Mouse (Mus musculus) neural tube, embryonic 14.5 days (tissue): Measurements from ENCODE around the gene Gm20403. TPM values are rescaled to one million over a fixed set of nuclear protein-coding genes. Genes with fewer than 3 reads are reported as not detected.

Source experiments
- ATAC-seq: fragments of 200-750 bp; cut with Nextera tagmentation; 2 replicates; pipeline ENCODE4 v1.8.0; 2017; ENCODE audit warnings: low read depth, mild to moderate bottlenecking, moderate TSS enrichment, moderate library complexity
- H3K27ac ChIP-seq: fragments of 300-500 bp; sonication (generic); 2 replicates; pipeline ENCODE4 v1.5.1; 2014; ENCODE audit warnings: low read depth, mild to moderate bottlenecking, control low read depth, low read length, moderate library complexity, mixed read lengths
- H3K27me3 ChIP-seq: fragments of 300-500 bp; sonication (generic); 2 replicates; pipeline ENCODE4 v1.6.1; 2014; ENCODE audit warnings: low read length; ENCODE audit not compliant: control insufficient read depth, insufficient read depth
- H3K36me3 ChIP-seq: fragments of 300-500 bp; sonication (generic); 2 replicates; pipeline ENCODE4 v1.6.1; 2014; ENCODE audit warnings: low read length, mixed read lengths; ENCODE audit not compliant: control insufficient read depth, insufficient read depth
- H3K4me1 ChIP-seq: fragments of 300-500 bp; sonication (generic); 2 replicates; pipeline ENCODE4 v1.6.1; 2014; ENCODE audit warnings: low read length; ENCODE audit not compliant: control insufficient read depth, insufficient read depth
- H3K4me2 ChIP-seq: fragments of 300-500 bp; sonication (generic); 2 replicates; pipeline ENCODE4 v1.6.1; 2014; ENCODE audit warnings: mild to moderate bottlenecking, low read depth, low read length, control low read depth
- H3K4me3 ChIP-seq: fragments of 300-500 bp; sonication (generic); 2 replicates; pipeline ENCODE4 v1.5.1; 2014; ENCODE audit warnings: low read depth, low read length, control low read depth, mixed read lengths
- H3K9ac ChIP-seq: fragments of 300-500 bp; sonication (generic); replicated peaks from 2 replicates; pipeline ENCODE4 v1.6.1; 2014; ENCODE audit warnings: low read depth, mild to moderate bottlenecking, control low read depth, low read length, mixed read lengths
- H3K9me3 ChIP-seq: fragments of 300-500 bp; sonication (generic); 2 replicates; pipeline ENCODE4 v1.6.1; 2016; ENCODE audit warnings: low read length; ENCODE audit not compliant: control insufficient read depth
- WGBS: fragments of 180-500 bp; shearing (Covaris S2); extraction: QIAGEN DNeasy Blood & Tissue Kit; methylation state at CpG from one replicate; pipeline ENCODE4 v1.1.7; 2014; 5-methylcytosine and 5-hydroxymethylcytosine counted together
- polyA plus RNA-seq: library from polyadenylated mRNA; unstranded; fragments of >200 nt; fragmentation: Nextera tagmentation; extraction: Ambion mirVana; gene quantifications from 2 replicates; pipeline ENCODE4 v1.2.1, GENCODE M21; 2014

Gm20403 gene
- polyA plus RNA-seq, 1 experiment from 2014 or later, result not detected

GRCm38 (mm10) chr12:54995965-54996364, 9.6 kb upstream of the Gm20403 start:
- H3K4me1 ChIP-seq, result no peaks in the 10 kb centered on the region
- WGBS, result 75% methylated on average over 3 of the region's 3 CpGs
- no peak for ATAC-seq
- no peaks in the 10 kb centered on the region for H3K9me3 ChIP-seq
- H3K9ac ChIP-seq, result no peak overlapping the region
- no peak overlapping the region for H3K4me3 ChIP-seq
- H3K36me3 ChIP-seq, result no peaks in the 10 kb centered on the region
- no peaks in the 10 kb centered on the region for H3K27me3 ChIP-seq
- no peak overlapping the region for H3K4me2 ChIP-seq
- H3K27ac ChIP-seq, result no peak overlapping the region

GRCm38 (mm10) chr12:54994418-54994817, 8.1 kb upstream of the Gm20403 start:
- no peaks in the 10 kb centered on the region for H3K27me3 ChIP-seq
- no peaks in the 10 kb centered on the region for H3K36me3 ChIP-seq
- no peak overlapping the region for H3K4me2 ChIP-seq
- H3K9ac ChIP-seq, result no peak overlapping the region
- H3K9me3 ChIP-seq, result no peaks in the 10 kb centered on the region
- H3K4me1 ChIP-seq, result no peaks in the 10 kb centered on the region
- no peak for ATAC-seq
- H3K27ac ChIP-seq, result no peak overlapping the region
- WGBS, result 90% methylated on average over 4 of the region's 4 CpGs
- no peak overlapping the region for H3K4me3 ChIP-seq

GRCm38 (mm10) chr12:54994068-54994386, 7.7 kb upstream of the Gm20403 start:
- no peak for ATAC-seq
- no peak overlapping the region for H3K4me2 ChIP-seq
- H3K4me1 ChIP-seq, result no peaks in the 10 kb centered on the region
- no peak overlapping the region for H3K4me3 ChIP-seq
- H3K9ac ChIP-seq, result no peak overlapping the region
- H3K9me3 ChIP-seq, result no peaks in the 10 kb centered on the region
- no peaks in the 10 kb centered on the region for H3K36me3 ChIP-seq
- WGBS, result 80% methylated on average over 6 of the region's 6 CpGs
- no peaks in the 10 kb centered on the region for H3K27me3 ChIP-seq
- no peak overlapping the region for H3K27ac ChIP-seq

GRCm38 (mm10) chr12:54993246-54994067, 7.1 kb upstream of the Gm20403 start:
- Histone ChIP-seq H3K9ac (no peak overlapping the region), H3K27ac (no peak overlapping the region), H3K9me3 (no peaks in the 10 kb centered on the region), H3K4me3 (no peak overlapping the region), H3K36me3 (no peaks in the 10 kb centered on the region), H3K4me2 (no peak overlapping the region), H3K27me3 (no peaks in the 10 kb centered on the region), H3K4me1 (no peaks in the 10 kb centered on the region)
- no peak for ATAC-seq
- WGBS, result 66% methylated on average over 16 of the region's 16 CpGs

- no peak for ATAC-seq
- H3K9ac ChIP-seq, result no peak overlapping the region
- WGBS, result 64% methylated on average over 3 of the region's 3 CpGs
Measured at GRCm38 (mm10) chr12:54992814-54993213, 6.5 kb upstream of the Gm20403 start.

GRCm38 (mm10) chr12:54988323-54988850, 2.1 kb upstream of the Gm20403 start:
- Histone ChIP-seq H3K36me3 (no peaks in the 10 kb centered on the region), H3K27ac (no peak overlapping the region), H3K4me3 (no peak overlapping the region), H3K9me3 (no peaks in the 10 kb centered on the region), H3K4me1 (0 out of 2 replicates have a peak, but pooled peaks cover 3% of the 10 kb centered on the region), H3K4me2 (no peak overlapping the region), H3K27me3 (no peaks in the 10 kb centered on the region; the same call in 1 of the 2 replicates), H3K9ac (no peak overlapping the region)
- ATAC-seq, result no peak
- 85% methylated on average over 4 of the region's 4 CpGs for WGBS

More at GRCm38 (mm10) chr12:54992814-54993213, 6.5 kb upstream of the Gm20403 start:
- Histone ChIP-seq H3K4me3 (no peak overlapping the region), H3K36me3 (no peaks in the 10 kb centered on the region), H3K4me2 (no peak overlapping the region), H3K4me1 (no peaks in the 10 kb centered on the region), H3K27me3 (no peaks in the 10 kb centered on the region), H3K27ac (no peak overlapping the region), H3K9me3 (no peaks in the 10 kb centered on the region)

- Histone ChIP-seq H3K4me1 (0 out of 2 replicates have a peak, but pooled peaks cover 3% of the 10 kb centered on the region), H3K27me3 (no peaks in the 10 kb centered on the region; the same call in 1 of the 2 replicates), H3K4me3 (no peak overlapping the region), H3K4me2 (no peak overlapping the region), H3K9ac (no peak overlapping the region), H3K36me3 (no peaks in the 10 kb centered on the region), H3K9me3 (no peaks in the 10 kb centered on the region), H3K27ac (no peak overlapping the region)
- 86% methylated on average over 2 of the region's 2 CpGs for WGBS
- no peak for ATAC-seq
Measured at GRCm38 (mm10) chr12:54987156-54987555, 827 bp upstream of the Gm20403 start.

GRCm38 (mm10) chr12:54985257-54986051, 875 bp downstream of the Gm20403 start:
- Histone ChIP-seq H3K27ac (peak overlapping the region; percentile 69), H3K4me3 (peak overlapping the region; percentile 87), H3K4me1 (0 out of 2 replicates have a peak, but pooled peaks cover 3% of the 10 kb centered on the region), H3K27me3 (no peaks in the 10 kb centered on the region; the same call in 1 of the 2 replicates), H3K9me3 (no peaks in the 10 kb centered on the region), H3K36me3 (no peaks in the 10 kb centered on the region), H3K4me2 (peak overlapping the region; percentile 83), H3K9ac (peak overlapping the region; percentile 71)
- ATAC-seq, result peak; percentile 61
- WGBS, result under 1% methylated on average over 62 of the region's 117 CpGs
